Mouse (Mus musculus): ENCODE results near the gene 3110082I17Rik. TPM values are rescaled to one million over a fixed set of nuclear protein-coding genes. Genes with fewer than 3 reads are reported as not detected.
A peak's percentile ranks its signal among the peaks of the same experiment; 100 is the strongest.

Gene 3110082I17Rik
- polyA plus RNA-seq, 1 experiment from 2014 or later, result 10.5 TPM

DNA sequence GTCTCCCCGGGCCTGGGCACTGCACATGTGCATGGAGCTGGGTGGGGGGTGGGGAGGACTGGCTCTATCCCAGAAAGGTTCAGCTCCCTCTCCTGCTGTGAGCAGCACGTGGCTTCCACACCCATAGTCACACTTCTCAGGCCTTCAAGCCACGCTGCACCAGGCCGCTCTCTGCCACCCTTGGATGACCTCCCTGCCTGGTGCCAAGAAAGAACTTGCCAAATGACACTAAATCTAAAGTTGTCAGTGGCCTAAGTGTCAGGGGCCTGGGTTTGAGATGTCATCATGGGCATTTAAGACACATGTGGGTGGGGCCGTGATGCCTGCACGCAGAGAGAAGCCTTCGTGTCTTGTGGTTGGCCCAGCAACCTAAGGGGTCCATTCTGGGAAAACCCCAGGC is 139.9 kb downstream of the 3110082I17Rik start:
- H3K4me2 ChIP-seq (ENCODE audit: low read depth, low read length), result no peak overlapping the region
- peaks cover 8% of the 10 kb centered on the region for H3K4me1 ChIP-seq (ENCODE audit: control insufficient read depth, low read depth, low read length)
- no peaks in the 10 kb centered on the region for H3K36me3 ChIP-seq (ENCODE audit: control insufficient read depth, insufficient read depth)
- H3K4me3 ChIP-seq (ENCODE audit: low read depth, low read length), result no peak overlapping the region
- peaks cover 15% of the 10 kb centered on the region for H3K27me3 ChIP-seq (ENCODE audit: control insufficient read depth, insufficient read depth, low read depth, low read length)
- H3K27ac ChIP-seq (ENCODE audit: low read length), result no peak overlapping the region
- no peak overlapping the region for H3K9ac ChIP-seq (ENCODE audit: low read depth, low read length)
- H3K9me3 ChIP-seq (replicated peaks; ENCODE audit: control insufficient read depth, low read length), result no peaks in the 10 kb centered on the region
- ATAC-seq (ENCODE audit: low read depth), result no peak
- 63% methylated on average over 7 of the region's 7 CpGs for WGBS (ENCODE audit: insufficient replicate concordance)

DNA sequence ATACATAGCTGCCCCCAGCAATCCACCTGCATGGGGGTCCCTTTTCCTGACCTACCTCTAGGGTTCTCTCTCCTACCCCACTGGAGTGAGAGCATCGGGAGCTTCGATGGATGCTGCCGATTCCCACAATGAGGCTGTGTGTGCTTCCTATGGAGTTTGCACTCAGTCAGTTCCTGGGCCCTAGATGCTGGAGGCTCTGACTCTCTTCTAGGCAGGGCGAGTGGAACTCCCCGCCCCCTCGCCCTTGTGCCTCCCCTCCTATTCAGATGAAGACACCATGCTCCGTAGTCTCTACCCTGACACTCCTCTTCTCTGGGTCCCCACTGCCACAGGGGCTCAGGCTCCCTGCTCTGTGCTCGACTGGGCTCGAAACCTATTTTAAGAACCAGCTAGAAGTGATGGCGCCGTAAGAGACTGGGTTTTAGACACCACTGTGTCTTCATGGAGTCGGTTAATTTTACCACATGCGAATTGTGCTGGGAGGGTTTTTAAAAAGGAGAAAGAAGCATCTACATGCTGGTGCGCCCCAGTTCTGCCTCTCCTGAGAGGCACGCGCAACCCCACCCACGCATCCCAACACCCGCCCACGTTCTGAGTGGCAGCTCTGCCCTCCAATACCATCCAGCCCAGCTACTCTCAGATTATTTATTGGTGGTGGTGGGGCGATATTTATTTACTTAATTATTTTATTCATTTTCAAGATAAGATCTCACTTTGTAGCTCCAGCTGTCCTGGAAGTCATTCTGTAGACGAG is 142.4 kb downstream of the 3110082I17Rik start:
- H3K4me3 ChIP-seq (ENCODE audit: low read depth, low read length), result no peak overlapping the region
- H3K4me2 ChIP-seq (ENCODE audit: low read depth, low read length), result no peak overlapping the region
- ATAC-seq (ENCODE audit: low read depth), result no peak
- WGBS (ENCODE audit: insufficient replicate concordance), result 67% methylated on average over 21 of the region's 21 CpGs
- H3K9ac ChIP-seq (ENCODE audit: low read depth, low read length), result no peak overlapping the region
- no peaks in the 10 kb centered on the region for H3K36me3 ChIP-seq (ENCODE audit: control insufficient read depth, insufficient read depth)
- no peak overlapping the region for H3K27ac ChIP-seq (ENCODE audit: low read length)
- H3K9me3 ChIP-seq (replicated peaks; ENCODE audit: control insufficient read depth, low read length), result no peaks in the 10 kb centered on the region
- no peaks in the 10 kb centered on the region for H3K27me3 ChIP-seq (ENCODE audit: control insufficient read depth, insufficient read depth, low read depth, low read length)
- no peaks in the 10 kb centered on the region; the same call in 1 of the 2 replicates for H3K4me1 ChIP-seq (ENCODE audit: control insufficient read depth, low read depth, low read length)

DNA sequence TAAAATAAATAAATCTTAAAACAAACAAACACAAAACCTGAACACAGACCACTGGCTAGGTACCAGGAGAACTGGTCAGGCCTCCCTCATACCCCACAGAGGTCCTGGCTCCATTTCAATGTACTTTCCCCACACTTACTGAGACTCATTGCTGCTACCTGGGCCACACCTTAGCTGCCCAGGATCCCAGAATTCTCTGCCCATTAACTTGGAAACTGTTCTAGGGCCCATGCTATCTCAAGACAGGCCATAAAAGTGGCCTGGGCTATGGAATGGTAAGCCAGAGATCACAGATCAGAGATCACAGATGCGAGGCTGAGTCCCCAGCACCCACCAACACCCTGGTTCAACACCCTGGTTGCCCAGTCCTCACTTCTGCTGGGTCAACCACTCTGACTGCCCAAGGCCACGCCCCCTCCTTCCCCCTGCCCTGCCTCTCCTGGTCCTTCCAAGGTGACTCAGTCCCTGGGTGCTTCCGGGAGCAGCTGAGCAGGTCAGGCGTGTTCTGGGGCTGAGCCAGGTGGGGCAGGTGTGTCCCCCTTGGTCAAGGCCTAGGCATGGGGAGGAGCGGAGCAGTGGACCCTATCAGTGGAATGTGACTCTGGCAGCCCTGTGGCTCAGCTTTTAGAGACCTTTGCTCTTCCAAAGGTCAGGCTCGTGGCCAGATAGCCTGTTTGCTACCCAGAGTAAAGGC is 143.2 kb downstream of the 3110082I17Rik start:
- no peak overlapping the region for H3K4me2 ChIP-seq (ENCODE audit: low read depth, low read length)
- peak; percentile 82 for ATAC-seq (ENCODE audit: low read depth)

DNA sequence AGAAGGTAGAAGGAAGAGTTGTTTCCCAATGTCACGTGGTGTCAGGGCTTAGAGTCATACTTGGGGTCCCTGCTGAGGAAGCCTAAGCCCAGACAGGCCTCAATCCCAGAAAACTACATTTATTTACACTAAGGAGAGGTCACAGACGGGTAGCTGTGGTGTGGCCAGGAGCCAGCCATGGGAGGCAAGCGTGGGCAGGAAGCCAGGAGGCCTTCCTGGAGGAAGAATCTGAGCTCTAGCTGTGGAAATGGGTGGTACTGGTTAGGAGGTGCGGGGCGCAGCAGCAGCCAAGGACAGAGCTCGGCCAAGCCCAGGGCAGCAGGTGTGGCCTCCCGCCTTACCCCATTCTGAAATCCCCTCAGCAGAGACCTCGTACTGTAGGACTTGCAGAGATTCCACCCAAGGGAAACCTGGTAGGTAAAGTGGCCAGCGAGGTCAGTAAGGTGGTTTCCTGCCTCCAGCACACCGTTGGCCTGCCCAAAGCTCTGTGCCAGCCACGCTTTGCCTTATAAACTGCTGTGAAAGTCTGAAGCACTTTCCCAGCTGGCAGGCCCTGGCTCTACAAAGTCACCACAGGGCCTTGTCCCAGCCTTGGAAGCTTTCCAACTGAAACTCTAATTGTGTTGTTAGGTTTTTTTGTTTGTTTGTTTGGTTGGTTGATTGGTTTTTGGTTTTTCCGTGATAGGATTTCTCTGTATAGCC is 145.2 kb downstream of the 3110082I17Rik start:
- H3K27me3 ChIP-seq (ENCODE audit: control insufficient read depth, insufficient read depth, low read depth, low read length), result no peaks in the 10 kb centered on the region

More for the DNA sequence above, 143.2 kb downstream of the 3110082I17Rik start:
- Histone ChIP-seq H3K36me3 (ENCODE audit: control insufficient read depth, insufficient read depth) (no peaks in the 10 kb centered on the region), H3K4me1 (ENCODE audit: control insufficient read depth, low read depth, low read length) (no peaks in the 10 kb centered on the region; the same call in 1 of the 2 replicates), H3K4me3 (ENCODE audit: low read depth, low read length) (no peak overlapping the region), H3K27ac (ENCODE audit: low read length) (peak overlapping the region; percentile 18; the same call in 1 of the 2 replicates), H3K9ac (ENCODE audit: low read depth, low read length) (no peak overlapping the region), H3K9me3 (replicated peaks; ENCODE audit: control insufficient read depth, low read length) (no peaks in the 10 kb centered on the region), H3K27me3 (ENCODE audit: control insufficient read depth, insufficient read depth, low read depth, low read length) (no peaks in the 10 kb centered on the region)
- 54% methylated on average over 6 of the region's 6 CpGs for WGBS (ENCODE audit: insufficient replicate concordance)

DNA sequence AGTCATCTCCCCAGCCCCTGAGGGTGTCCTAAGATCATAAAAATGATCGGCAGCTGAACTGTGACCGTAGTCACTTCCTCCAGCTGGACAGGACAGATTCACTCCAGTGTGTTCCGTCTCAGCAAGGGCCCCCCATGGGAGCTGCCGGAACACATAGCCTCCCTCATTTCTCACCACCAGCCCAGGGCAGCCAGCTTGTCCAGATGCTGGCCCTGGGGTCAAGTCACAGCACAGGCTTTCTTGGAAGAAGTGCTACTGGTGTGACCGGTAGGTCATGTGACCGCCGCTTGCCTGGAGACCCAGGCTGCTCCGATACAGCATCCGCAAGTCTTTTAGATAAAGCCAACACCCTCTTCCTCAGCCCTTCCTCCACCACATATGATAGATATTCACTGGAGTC is 146.8 kb downstream of the 3110082I17Rik start:
- WGBS (ENCODE audit: insufficient replicate concordance), result 80% methylated on average over 9 of the region's 9 CpGs
- no peaks in the 10 kb centered on the region for H3K9me3 ChIP-seq (replicated peaks; ENCODE audit: control insufficient read depth, low read length)
- no peaks in the 10 kb centered on the region; the same call in 1 of the 2 replicates for H3K4me1 ChIP-seq (ENCODE audit: control insufficient read depth, low read depth, low read length)
- no peak overlapping the region for H3K4me2 ChIP-seq (ENCODE audit: low read depth, low read length)
- H3K27ac ChIP-seq (ENCODE audit: low read length), result no peak overlapping the region
- ATAC-seq (ENCODE audit: low read depth), result no peak
- no peak overlapping the region for H3K4me3 ChIP-seq (ENCODE audit: low read depth, low read length)
- H3K36me3 ChIP-seq (ENCODE audit: control insufficient read depth, insufficient read depth), result no peaks in the 10 kb centered on the region
- H3K27me3 ChIP-seq (ENCODE audit: control insufficient read depth, insufficient read depth, low read depth, low read length), result no peaks in the 10 kb centered on the region
- no peak overlapping the region for H3K9ac ChIP-seq (ENCODE audit: low read depth, low read length)

More for the DNA sequence above, 145.2 kb downstream of the 3110082I17Rik start:
- no peak overlapping the region for H3K4me3 ChIP-seq (ENCODE audit: low read depth, low read length)
- WGBS (ENCODE audit: insufficient replicate concordance), result 69% methylated on average over 12 of the region's 12 CpGs
- H3K9ac ChIP-seq (ENCODE audit: low read depth, low read length), result no peak overlapping the region
- no peak for ATAC-seq (ENCODE audit: low read depth)
- H3K36me3 ChIP-seq (ENCODE audit: control insufficient read depth, insufficient read depth), result no peaks in the 10 kb centered on the region
- H3K4me1 ChIP-seq (ENCODE audit: control insufficient read depth, low read depth, low read length), result no peaks in the 10 kb centered on the region; the same call in 1 of the 2 replicates
- no peak overlapping the region for H3K4me2 ChIP-seq (ENCODE audit: low read depth, low read length)
- H3K9me3 ChIP-seq (replicated peaks; ENCODE audit: control insufficient read depth, low read length), result no peaks in the 10 kb centered on the region
- H3K27ac ChIP-seq (ENCODE audit: low read length), result no peak overlapping the region

DNA sequence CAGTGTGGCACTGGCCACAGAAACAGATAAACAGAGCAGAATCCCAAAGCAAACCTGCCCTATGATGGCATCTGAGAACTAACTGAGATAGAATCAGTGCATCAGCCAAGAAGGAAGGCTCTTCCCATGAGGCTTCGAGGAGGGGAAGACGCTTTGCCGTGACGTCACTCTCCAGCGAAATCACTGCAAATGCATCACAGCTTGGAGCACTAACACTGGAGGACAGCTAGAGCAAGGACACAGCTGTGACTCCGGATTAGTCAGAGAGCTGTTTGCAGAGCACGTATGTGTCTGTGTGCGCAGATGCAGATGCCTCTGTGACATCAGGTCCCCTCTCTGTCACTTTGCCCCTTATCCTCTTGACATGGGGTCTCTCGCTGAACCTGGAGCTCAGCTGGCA is 148.5 kb downstream of the 3110082I17Rik start:
- Histone ChIP-seq H3K36me3 (ENCODE audit: control insufficient read depth, insufficient read depth) (no peaks in the 10 kb centered on the region), H3K27me3 (ENCODE audit: control insufficient read depth, insufficient read depth, low read depth, low read length) (no peaks in the 10 kb centered on the region), H3K27ac (ENCODE audit: low read length) (no peak overlapping the region), H3K9me3 (replicated peaks; ENCODE audit: control insufficient read depth, low read length) (no peaks in the 10 kb centered on the region), H3K4me1 (ENCODE audit: control insufficient read depth, low read depth, low read length) (no peaks in the 10 kb centered on the region; the same call in 1 of the 2 replicates), H3K4me3 (ENCODE audit: low read depth, low read length) (no peak overlapping the region), H3K9ac (ENCODE audit: low read depth, low read length) (no peak overlapping the region), H3K4me2 (ENCODE audit: low read depth, low read length) (no peak overlapping the region)
- ATAC-seq (ENCODE audit: low read depth), result no peak
- WGBS (ENCODE audit: insufficient replicate concordance), result 75% methylated on average over 9 of the region's 9 CpGs

DNA sequence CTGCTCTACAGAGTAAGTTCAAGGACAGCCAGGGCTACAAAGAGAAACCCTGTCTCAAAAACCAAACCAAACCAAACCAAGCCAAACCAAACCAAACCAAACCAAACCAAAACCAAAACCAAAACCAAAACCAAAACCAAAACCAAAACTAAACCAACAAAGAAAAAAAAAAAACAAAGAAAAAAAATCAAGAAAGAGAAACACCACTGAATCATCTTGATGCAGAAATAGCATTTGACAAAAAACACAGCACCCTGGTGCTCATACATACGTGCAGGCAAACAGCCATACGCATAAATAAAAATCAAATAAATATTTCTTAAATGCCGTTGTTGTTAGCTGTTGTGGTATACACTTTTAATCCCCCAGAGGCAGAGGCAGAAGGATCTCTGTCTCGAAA is 149.8 kb downstream of the 3110082I17Rik start:
- H3K27me3 ChIP-seq (ENCODE audit: control insufficient read depth, insufficient read depth, low read depth, low read length), result no peaks in the 10 kb centered on the region
- no peak overlapping the region for H3K4me3 ChIP-seq (ENCODE audit: low read depth, low read length)
- no peaks in the 10 kb centered on the region for H3K9me3 ChIP-seq (replicated peaks; ENCODE audit: control insufficient read depth, low read length)
- no peak overlapping the region for H3K27ac ChIP-seq (ENCODE audit: low read length)
- no peaks in the 10 kb centered on the region; the same call in 1 of the 2 replicates for H3K4me1 ChIP-seq (ENCODE audit: control insufficient read depth, low read depth, low read length)
- ATAC-seq (ENCODE audit: low read depth), result no peak
- 75% methylated on average over 4 of the region's 4 CpGs for WGBS (ENCODE audit: insufficient replicate concordance)
- no peak overlapping the region for H3K4me2 ChIP-seq (ENCODE audit: low read depth, low read length)
- no peak overlapping the region for H3K9ac ChIP-seq (ENCODE audit: low read depth, low read length)
- H3K36me3 ChIP-seq (ENCODE audit: control insufficient read depth, insufficient read depth), result no peaks in the 10 kb centered on the region

DNA sequence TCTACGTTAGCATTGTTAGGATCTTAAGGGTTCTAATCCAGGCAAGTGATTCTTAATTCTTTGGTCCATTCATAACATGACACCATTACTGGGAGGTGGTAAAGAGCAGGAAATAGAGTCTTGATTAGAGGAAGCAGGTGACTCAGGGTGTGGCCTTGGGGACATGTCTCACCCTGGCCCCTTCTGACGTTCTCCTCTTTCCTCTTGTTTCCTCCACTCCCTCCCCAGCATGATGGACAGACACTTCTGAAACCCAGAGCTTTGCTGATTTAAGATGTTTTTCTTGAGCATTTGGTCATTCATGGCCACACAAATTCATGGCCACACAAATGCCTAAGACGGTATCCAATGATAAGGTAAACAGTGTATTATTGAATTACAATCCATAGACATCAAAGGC is 150.4 kb downstream of the 3110082I17Rik start:
- no peaks in the 10 kb centered on the region for H3K36me3 ChIP-seq (ENCODE audit: control insufficient read depth, insufficient read depth)
- no peak for ATAC-seq (ENCODE audit: low read depth)
- H3K9ac ChIP-seq (ENCODE audit: low read depth, low read length), result no peak overlapping the region
- no peaks in the 10 kb centered on the region for H3K27me3 ChIP-seq (ENCODE audit: control insufficient read depth, insufficient read depth, low read depth, low read length)
- H3K4me1 ChIP-seq (ENCODE audit: control insufficient read depth, low read depth, low read length), result no peaks in the 10 kb centered on the region; the same call in 1 of the 2 replicates
- H3K4me3 ChIP-seq (ENCODE audit: low read depth, low read length), result no peak overlapping the region
- no peaks in the 10 kb centered on the region for H3K9me3 ChIP-seq (replicated peaks; ENCODE audit: control insufficient read depth, low read length)
- 54% methylated on average over 3 of the region's 3 CpGs for WGBS (ENCODE audit: insufficient replicate concordance)
- H3K27ac ChIP-seq (ENCODE audit: low read length), result no peak overlapping the region
- no peak overlapping the region for H3K4me2 ChIP-seq (ENCODE audit: low read depth, low read length)
